Mouse (Mus musculus) forebrain, embryonic 13.5 days (tissue): Measurements from ENCODE around the gene Zfp385b. TPM values are rescaled to one million over a fixed set of nuclear protein-coding genes. Genes with fewer than 3 reads are reported as not detected.
"Not testable (repeated sequence)": the region's sequence is repeated elsewhere in the genome, so short reads cannot be mapped to it uniquely, and the experiment has no call there.

Source experiments
- ATAC-seq: fragments of 200-750 bp; cut with Nextera tagmentation; 2 replicates; pipeline ENCODE4 v1.8.0; 2017
- H3K27ac ChIP-seq: fragments of 300-500 bp; sonication (generic); 2 replicates; pipeline ENCODE4 v1.5.1; 2015; ENCODE audit warnings: inconsistent platforms, mild to moderate bottlenecking, moderate library complexity
- H3K27me3 ChIP-seq: fragments of 300-500 bp; sonication (generic); 2 replicates; pipeline ENCODE4 v1.6.1; 2015; ENCODE audit warnings: mild to moderate bottlenecking, inconsistent platforms
- H3K36me3 ChIP-seq: fragments of 300-500 bp; sonication (generic); 2 replicates; pipeline ENCODE4 v1.6.1; 2015; ENCODE audit warnings: mild to moderate bottlenecking, inconsistent platforms; ENCODE audit not compliant: poor library complexity, severe bottlenecking
- H3K4me1 ChIP-seq: fragments of 300-500 bp; sonication (generic); 2 replicates; pipeline ENCODE4 v1.6.1; 2015; ENCODE audit warnings: inconsistent platforms
- H3K4me2 ChIP-seq: fragments of 300-500 bp; sonication (generic); 2 replicates; pipeline ENCODE4 v1.6.1; 2015; ENCODE audit warnings: inconsistent platforms, mild to moderate bottlenecking, moderate library complexity
- H3K4me3 ChIP-seq: fragments of 300-500 bp; sonication (generic); 2 replicates; pipeline ENCODE4 v1.5.1; 2015; ENCODE audit warnings: mild to moderate bottlenecking, inconsistent platforms
- H3K9ac ChIP-seq: fragments of 300-500 bp; sonication (generic); 2 replicates; pipeline ENCODE4 v1.6.1; 2015; ENCODE audit warnings: mild to moderate bottlenecking, inconsistent platforms
- H3K9me3 ChIP-seq: fragments of 300-500 bp; sonication (generic); replicated peaks from 2 replicates; pipeline ENCODE4 v1.6.1; 2016; ENCODE audit warnings: inconsistent platforms
- WGBS: fragments of 180-500 bp; shearing (Covaris S2); methylation state at CpG from one replicate; pipeline ENCODE4 v1.1.7; 2015; 5-methylcytosine and 5-hydroxymethylcytosine counted together
- polyA plus RNA-seq: library from polyadenylated mRNA; unstranded; fragments of >200 nt; fragmentation: Nextera tagmentation; extraction: Ambion mirVana; gene quantifications from 2 replicates; pipeline ENCODE4 v1.2.1, GENCODE M21; 2015

Zfp385b gene
- polyA plus RNA-seq, 1 experiment from 2014 or later = 4.6 TPM

DNA sequence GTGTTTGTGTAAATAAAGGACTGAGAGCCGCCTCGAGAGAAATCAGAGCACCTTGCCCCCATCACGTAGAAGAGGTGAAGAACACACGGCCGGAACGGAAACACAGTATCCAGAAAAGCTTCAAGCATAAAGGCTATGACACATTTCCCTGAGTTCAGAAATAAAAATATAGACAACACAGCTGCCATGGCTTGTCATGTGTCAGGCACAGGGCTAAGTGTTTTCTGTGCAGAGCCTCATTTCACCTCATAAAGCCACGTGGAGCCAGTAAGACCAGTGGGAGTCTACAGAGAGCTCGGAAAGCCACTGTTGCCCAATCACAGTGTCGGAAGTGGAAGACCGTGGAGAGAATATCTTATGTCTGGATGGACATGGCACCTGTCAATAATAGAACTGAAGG, 358.0 kb downstream of the Zfp385b start:
- H3K4me1 ChIP-seq = no peaks in the 10 kb centered on the region
- no peak overlapping the region for H3K4me2 ChIP-seq
- no peaks in the 10 kb centered on the region for H3K36me3 ChIP-seq
- no peak overlapping the region for H3K27ac ChIP-seq
- no peak overlapping the region for H3K9ac ChIP-seq
- H3K9me3 ChIP-seq = no peaks in the 10 kb centered on the region
- H3K4me3 ChIP-seq = no peak overlapping the region
- 95% methylated on average over 10 of the region's 10 CpGs for WGBS
- H3K27me3 ChIP-seq = no peaks in the 10 kb centered on the region
- no peak for ATAC-seq

DNA sequence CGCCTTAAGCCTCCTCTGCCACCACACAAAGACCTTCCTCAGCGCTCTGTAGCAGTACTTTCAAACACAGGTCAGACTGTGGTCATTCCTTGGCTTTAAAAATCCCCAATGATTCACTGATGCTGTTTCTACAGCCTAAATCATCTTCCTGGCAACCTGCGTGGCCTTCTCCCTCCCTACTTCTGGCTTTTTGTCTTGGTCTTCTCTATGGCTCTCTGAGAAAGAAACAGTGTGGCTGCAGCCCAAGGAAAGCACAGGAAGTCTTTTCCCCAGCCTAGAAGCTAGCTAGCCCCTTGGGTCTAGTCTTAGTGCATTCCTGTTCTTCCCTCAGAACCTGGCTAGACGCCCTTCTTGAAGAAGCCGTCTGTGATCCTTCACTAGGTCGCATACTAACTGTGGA, 359.4 kb downstream of the Zfp385b start:
- WGBS = 89% methylated on average over 6 of the region's 6 CpGs
- ATAC-seq = no peak
- no peaks in the 10 kb centered on the region for H3K4me1 ChIP-seq
- no peaks in the 10 kb centered on the region for H3K9me3 ChIP-seq
- H3K27ac ChIP-seq = no peak overlapping the region
- no peak overlapping the region for H3K4me3 ChIP-seq
- no peak overlapping the region for H3K4me2 ChIP-seq
- H3K9ac ChIP-seq = no peak overlapping the region
- H3K36me3 ChIP-seq = no peaks in the 10 kb centered on the region
- no peaks in the 10 kb centered on the region for H3K27me3 ChIP-seq

DNA sequence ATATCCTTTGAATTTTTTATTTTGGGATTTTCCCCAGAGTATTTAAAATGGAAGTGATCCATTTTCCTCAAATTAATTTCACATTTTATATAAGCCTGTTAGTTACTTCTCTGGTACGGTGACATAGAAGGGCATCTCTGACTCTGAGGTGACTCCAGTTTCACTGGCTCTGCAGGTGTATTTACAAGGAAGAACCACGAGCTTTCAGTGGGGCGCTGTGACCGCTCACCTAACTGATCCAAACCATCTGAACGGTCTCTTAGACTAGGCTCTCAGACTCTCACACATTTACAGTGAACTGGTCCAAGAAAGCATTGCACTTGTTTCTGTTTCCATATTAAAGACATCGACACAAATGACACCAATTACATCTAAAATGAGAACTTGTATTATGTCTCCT, 361.0 kb downstream of the Zfp385b start:
- no peaks in the 10 kb centered on the region for H3K9me3 ChIP-seq
- H3K4me3 ChIP-seq = no peak overlapping the region
- no peaks in the 10 kb centered on the region for H3K27me3 ChIP-seq
- H3K36me3 ChIP-seq = no peaks in the 10 kb centered on the region
- H3K27ac ChIP-seq = no peak overlapping the region
- no peak for ATAC-seq
- no peak overlapping the region for H3K9ac ChIP-seq
- no peak overlapping the region for H3K4me2 ChIP-seq
- no peaks in the 10 kb centered on the region for H3K4me1 ChIP-seq
- 86% methylated on average over 6 of the region's 6 CpGs for WGBS

DNA sequence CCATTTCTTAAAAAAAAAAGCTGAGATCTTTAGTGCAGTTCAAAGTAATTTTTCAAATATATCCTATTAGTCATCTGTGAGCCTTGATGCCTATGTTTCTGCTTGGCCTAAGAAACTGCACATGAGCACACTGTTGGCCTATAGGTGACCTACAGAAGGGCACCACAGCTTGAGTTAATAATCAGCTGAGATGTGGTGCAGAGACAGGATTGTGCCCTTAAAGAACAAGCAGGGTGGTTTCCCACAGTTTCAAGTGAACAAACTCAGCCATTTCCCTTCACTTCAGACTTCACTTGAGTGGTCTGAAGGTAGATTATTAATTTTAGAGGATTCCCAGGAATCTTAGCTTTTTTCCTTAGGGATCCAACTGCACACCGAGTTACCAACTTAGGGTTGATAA, 362.3 kb downstream of the Zfp385b start:
- no peak overlapping the region for H3K9ac ChIP-seq
- no peak for ATAC-seq
- H3K27me3 ChIP-seq = no peaks in the 10 kb centered on the region
- no peaks in the 10 kb centered on the region for H3K36me3 ChIP-seq
- no peak overlapping the region for H3K27ac ChIP-seq
- H3K4me3 ChIP-seq = no peak overlapping the region
- H3K9me3 ChIP-seq = no peaks in the 10 kb centered on the region
- 86% methylated on average over 1 of the region's 1 CpGs for WGBS
- H3K4me1 ChIP-seq = no peaks in the 10 kb centered on the region
- H3K4me2 ChIP-seq = no peak overlapping the region

DNA sequence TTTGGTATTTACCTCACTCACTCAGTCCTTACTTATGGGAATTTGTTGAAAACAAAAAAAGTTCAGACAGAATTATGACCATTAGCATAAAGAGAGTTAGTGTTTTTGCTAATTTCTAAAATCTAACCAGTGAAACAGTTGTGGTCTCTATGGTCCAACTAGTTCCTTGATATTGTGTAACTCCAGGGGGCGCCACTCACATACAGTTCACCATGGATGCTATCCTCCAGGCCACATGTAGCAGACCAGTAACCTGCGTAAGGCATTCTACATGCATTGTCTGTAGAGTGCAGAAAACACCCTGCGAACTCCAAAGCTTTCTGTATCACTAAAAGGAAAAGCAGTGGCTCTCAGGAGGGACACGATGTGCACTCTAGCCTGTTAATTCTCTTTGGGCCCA, 362.8 kb downstream of the Zfp385b start:
- H3K4me1 ChIP-seq = no peaks in the 10 kb centered on the region
- H3K27me3 ChIP-seq = no peaks in the 10 kb centered on the region
- H3K9ac ChIP-seq = no peak overlapping the region
- no peaks in the 10 kb centered on the region for H3K36me3 ChIP-seq
- no peak overlapping the region for H3K27ac ChIP-seq
- ATAC-seq = peak; percentile 81
- H3K9me3 ChIP-seq = no peaks in the 10 kb centered on the region
- H3K4me3 ChIP-seq = no peak overlapping the region
- H3K4me2 ChIP-seq = no peak overlapping the region
- WGBS = 50% methylated on average over 4 of the region's 4 CpGs

DNA sequence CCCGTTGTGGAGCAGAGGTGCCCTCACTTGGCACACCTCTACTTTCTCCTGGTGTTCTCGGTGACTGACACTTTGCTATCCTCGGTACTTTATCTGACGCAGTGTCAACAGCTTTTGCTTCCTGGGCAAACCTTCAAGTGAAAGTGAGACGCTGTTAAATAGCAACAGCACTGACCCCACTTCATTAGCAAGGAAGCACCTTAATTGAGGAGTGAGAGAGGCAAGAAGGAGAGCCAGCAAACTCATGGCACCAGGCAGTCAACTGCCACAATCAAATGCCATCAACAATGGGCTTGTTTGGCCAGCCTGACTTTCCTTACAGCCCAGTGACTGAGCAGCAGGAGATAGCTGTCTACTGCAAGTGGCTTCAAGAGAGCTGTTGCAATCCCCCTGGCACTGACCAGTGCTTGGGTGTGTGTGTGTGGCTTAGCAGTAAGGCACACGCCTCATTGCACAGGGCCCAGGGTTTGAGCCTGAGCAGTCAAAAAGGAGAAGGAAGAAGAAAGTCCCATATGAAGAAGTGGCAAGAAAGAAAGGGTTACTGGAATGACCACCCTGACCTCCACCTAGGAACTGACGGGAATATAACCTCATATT, 365.0 kb downstream of the Zfp385b start:
- WGBS = 82% methylated on average over 7 of the region's 7 CpGs
- no peak overlapping the region for H3K9ac ChIP-seq

DNA sequence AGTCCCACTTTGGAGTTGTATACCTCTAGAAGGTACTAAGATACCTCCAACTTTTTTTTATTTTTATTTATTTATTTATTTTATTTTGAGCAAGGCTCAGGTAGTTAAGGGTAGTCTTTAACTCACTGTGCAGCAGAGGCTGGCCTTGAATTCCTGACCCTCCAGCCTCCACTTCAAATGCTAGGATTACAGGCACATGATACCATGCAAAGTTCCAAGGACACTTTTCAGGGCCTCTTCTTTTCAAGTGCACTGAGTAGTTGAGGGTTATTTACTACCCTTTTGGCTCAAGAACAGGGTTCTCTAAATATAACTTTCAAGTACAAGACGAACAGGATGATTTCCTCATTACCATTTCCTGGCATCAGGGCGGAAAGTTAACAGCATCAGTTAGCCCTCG, 365.7 kb downstream of the Zfp385b start:
- no peak for ATAC-seq
- Histone ChIP-seq H3K4me1 (no peaks in the 10 kb centered on the region), H3K9ac (no peak overlapping the region), H3K4me2 (no peak overlapping the region), H3K9me3 (no peaks in the 10 kb centered on the region), H3K4me3 (no peak overlapping the region), H3K27me3 (no peaks in the 10 kb centered on the region), H3K36me3 (no peaks in the 10 kb centered on the region), H3K27ac (no peak overlapping the region)
- WGBS = 76% methylated on average over 3 of the region's 3 CpGs

More for the DNA sequence above, 365.0 kb downstream of the Zfp385b start:
- ATAC-seq = no peak
- H3K36me3 ChIP-seq = no peaks in the 10 kb centered on the region
- H3K27ac ChIP-seq = no peak overlapping the region
- no peaks in the 10 kb centered on the region for H3K27me3 ChIP-seq
- H3K4me3 ChIP-seq = no peak overlapping the region
- no peaks in the 10 kb centered on the region for H3K9me3 ChIP-seq
- no peak overlapping the region for H3K4me2 ChIP-seq
- H3K4me1 ChIP-seq = no peaks in the 10 kb centered on the region

DNA sequence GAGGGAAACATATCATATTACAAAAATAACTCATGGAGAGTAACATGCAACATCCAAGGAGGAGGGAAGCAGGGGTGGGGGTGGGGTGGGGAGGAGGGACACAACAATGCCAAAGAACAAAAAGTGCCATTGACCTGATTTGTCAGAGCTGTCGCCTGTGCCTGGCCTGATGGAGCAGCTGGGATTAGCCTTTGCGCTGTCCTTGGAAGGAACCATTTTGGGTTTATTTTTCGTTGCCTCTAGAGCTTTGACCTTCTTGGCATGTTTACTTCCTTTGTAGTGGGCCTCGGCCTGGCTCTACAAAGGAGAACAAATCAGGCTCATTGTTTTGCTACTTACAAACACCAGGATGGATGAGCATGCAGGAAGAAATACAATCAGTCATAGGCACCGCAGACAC, 369.4 kb downstream of the Zfp385b start:
- H3K27me3 ChIP-seq = not testable (repeated sequence)
- 59% methylated on average over 5 of the region's 5 CpGs for WGBS

DNA sequence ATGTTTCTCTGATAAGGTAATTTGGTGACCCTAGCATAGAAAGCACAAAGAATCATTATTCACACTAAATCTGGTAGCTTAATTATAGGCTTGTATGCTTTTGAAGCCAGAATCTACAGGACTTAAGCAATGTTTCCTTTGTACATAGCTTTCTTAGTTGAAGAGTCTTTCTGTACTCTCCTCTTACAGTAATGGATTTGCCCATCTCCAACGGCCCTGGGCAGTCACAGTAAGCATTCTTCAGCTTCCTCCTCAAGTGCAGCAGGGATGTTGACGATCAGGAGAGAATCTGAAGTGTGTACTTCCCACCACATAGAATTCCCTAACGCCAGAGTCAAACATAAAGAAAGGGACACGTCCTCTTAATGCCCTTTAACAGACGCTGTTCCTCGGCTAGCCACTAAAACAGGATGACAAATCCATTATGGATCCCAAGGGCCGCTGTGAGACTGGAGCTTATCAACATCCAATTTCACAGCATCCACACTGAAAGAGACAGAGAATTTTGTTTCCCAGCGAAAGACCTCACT, 370.4 kb downstream of the Zfp385b start:
- WGBS = 50% methylated on average over 8 of the region's 8 CpGs
- no peak overlapping the region for H3K4me2 ChIP-seq
- H3K36me3 ChIP-seq = no peaks in the 10 kb centered on the region
- H3K9ac ChIP-seq = no peak overlapping the region
- H3K4me3 ChIP-seq = no peak overlapping the region
- no peaks in the 10 kb centered on the region for H3K9me3 ChIP-seq
- no peak overlapping the region for H3K27ac ChIP-seq
- H3K4me1 ChIP-seq = no peaks in the 10 kb centered on the region
- no peak for ATAC-seq
- H3K27me3 ChIP-seq = no peaks in the 10 kb centered on the region

More for the DNA sequence above, 369.4 kb downstream of the Zfp385b start:
- not testable (repeated sequence) for H3K27ac ChIP-seq, H3K4me1 ChIP-seq, H3K36me3 ChIP-seq, H3K4me2 ChIP-seq, H3K4me3 ChIP-seq, H3K9me3 ChIP-seq, H3K9ac ChIP-seq, ATAC-seq

DNA sequence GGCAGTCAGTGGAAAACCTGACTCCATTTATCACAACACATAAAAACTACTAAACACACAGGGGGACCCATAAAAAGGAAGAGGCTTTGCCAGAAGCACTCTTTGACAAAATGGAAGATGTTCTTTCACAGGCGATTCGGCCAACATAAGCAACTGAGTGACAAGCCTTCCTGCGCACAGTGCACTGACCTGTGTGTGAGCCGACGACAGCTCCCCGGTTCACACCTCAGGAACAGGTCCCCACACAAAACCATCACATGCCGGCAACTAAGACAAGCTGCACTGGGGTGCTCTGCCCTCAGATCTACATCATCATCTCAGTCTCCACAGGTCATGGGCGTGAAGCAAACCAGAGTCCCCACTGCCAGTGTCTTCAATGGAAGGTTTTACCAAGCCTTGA, 375.2 kb downstream of the Zfp385b start:
- no peaks in the 10 kb centered on the region for H3K36me3 ChIP-seq
- no peak overlapping the region for H3K4me2 ChIP-seq
- no peak overlapping the region for H3K4me3 ChIP-seq
- no peaks in the 10 kb centered on the region for H3K4me1 ChIP-seq
- H3K9ac ChIP-seq = no peak overlapping the region
- no peak overlapping the region for H3K27ac ChIP-seq
- WGBS = 97% methylated on average over 8 of the region's 8 CpGs
- H3K27me3 ChIP-seq = no peaks in the 10 kb centered on the region
- no peaks in the 10 kb centered on the region for H3K9me3 ChIP-seq
- ATAC-seq = no peak

DNA sequence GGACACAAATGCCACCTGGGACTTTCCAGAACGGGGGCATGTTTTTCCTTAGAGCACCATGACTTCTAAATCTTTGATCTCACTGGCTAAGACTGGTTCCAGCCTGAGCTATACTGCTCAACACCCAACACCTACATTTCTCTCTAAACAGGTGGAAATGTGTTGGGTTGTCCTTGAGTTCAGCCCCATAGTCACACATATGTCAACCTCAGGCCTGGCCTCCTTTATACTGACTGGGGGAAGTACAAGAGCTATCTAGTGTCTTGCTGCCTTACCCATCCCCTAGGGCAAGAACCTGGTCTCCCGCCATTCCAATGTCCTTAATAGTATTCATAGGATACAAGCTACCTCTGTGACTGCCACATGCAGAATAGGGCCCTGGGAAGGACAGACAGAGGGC, 378.8 kb downstream of the Zfp385b start:
- no peak for ATAC-seq
- Histone ChIP-seq H3K27ac (no peak overlapping the region), H3K4me2 (no peak overlapping the region), H3K4me3 (no peak overlapping the region), H3K27me3 (no peaks in the 10 kb centered on the region), H3K36me3 (no peaks in the 10 kb centered on the region), H3K4me1 (peaks cover 10% of the 10 kb centered on the region; the same call in 1 of the 2 replicates), H3K9me3 (no peaks in the 10 kb centered on the region), H3K9ac (no peak overlapping the region)
- 91% methylated on average over 2 of the region's 2 CpGs for WGBS

DNA sequence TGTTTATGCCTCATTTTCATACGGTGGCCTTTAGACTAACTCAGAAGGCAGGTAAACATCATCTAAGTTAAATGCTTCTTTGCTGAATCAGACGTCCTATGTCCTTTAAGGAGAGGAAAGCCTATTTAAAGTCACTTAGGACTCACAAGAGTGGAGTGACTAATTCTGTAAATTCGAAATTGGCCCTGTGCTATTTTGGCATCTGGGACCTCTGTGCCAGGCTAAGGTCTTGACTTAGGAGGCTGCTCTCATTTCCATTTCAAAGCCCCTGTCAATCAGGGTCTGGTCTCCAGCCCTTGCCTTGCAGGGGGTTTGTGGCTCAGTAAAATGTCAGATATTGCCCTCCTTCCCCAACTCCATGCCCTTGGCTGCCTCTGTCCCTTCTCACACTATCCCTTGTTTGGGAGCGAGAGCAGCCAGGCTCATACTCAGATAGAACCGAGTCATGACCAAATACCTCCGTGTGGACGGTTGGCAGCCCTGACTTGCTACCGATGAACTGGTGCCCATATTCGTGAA, 383.1 kb downstream of the Zfp385b start:
- Histone ChIP-seq H3K4me1 (peaks cover 10% of the 10 kb centered on the region; the same call in 1 of the 2 replicates), H3K9me3 (no peaks in the 10 kb centered on the region), H3K27me3 (no peaks in the 10 kb centered on the region), H3K27ac (no peak overlapping the region), H3K4me2 (no peak overlapping the region), H3K9ac (no peak overlapping the region), H3K4me3 (no peak overlapping the region), H3K36me3 (no peaks in the 10 kb centered on the region)
- ATAC-seq = no peak
- WGBS = 42% methylated on average over 9 of the region's 9 CpGs

DNA sequence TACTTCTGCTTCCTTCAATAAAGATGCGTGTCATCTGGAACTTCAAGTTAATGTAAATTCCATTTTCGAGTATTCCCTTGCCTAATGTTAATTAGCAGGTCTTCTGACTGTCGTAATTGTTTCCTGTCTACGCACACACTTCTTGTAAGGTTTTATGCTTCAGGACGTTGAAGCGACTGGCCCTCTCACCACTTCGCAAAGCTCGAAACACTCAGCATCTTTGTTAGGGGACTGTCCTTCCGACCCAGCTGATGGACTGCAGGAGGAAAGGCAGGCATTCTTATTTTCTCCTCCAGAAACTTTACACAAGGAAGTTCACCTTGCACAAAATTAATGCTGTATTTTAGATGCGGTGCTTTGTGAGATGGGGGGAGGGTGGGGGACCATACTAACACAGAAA, 400.0 kb downstream of the Zfp385b start:
- Histone ChIP-seq H3K9ac (no peak overlapping the region), H3K4me1 (no peaks in the 10 kb centered on the region), H3K36me3 (no peaks in the 10 kb centered on the region), H3K27me3 (no peaks in the 10 kb centered on the region), H3K4me3 (no peak overlapping the region), H3K9me3 (no peaks in the 10 kb centered on the region), H3K27ac (no peak overlapping the region), H3K4me2 (no peak overlapping the region)
- no peak for ATAC-seq
- 66% methylated on average over 10 of the region's 10 CpGs for WGBS
